Mouse (Mus musculus) lung, embryonic 15.5 days (tissue): ENCODE data around the gene Pan2. TPM values are rescaled to one million over a fixed set of nuclear protein-coding genes. Genes with fewer than 3 reads are reported as not detected.
"Not testable (repeated sequence)": the region's sequence is repeated elsewhere in the genome, so short reads cannot be mapped to it uniquely, and the experiment has no call there.

ENCODE experiments used
- ATAC-seq: fragments of 200-750 bp; cut with Nextera tagmentation; 2 replicates; pipeline ENCODE4 v1.8.0; 2017; ENCODE audit warnings: moderate number of reproducible peaks, borderline replicate concordance; ENCODE audit not compliant: low FRiP score, low TSS enrichment; ENCODE audit errors: extremely low read depth
- H3K27ac ChIP-seq: fragments of 300-500 bp; sonication (generic); 2 replicates; pipeline ENCODE4 v1.5.1; 2015; ENCODE audit warnings: moderate library complexity, mild to moderate bottlenecking, inconsistent platforms
- H3K27me3 ChIP-seq: fragments of 300-500 bp; sonication (generic); 2 replicates; pipeline ENCODE4 v1.6.1; 2015; ENCODE audit warnings: inconsistent platforms
- H3K36me3 ChIP-seq: fragments of 300-500 bp; sonication (generic); 2 replicates; pipeline ENCODE4 v1.6.1; 2015; ENCODE audit warnings: inconsistent platforms
- H3K4me1 ChIP-seq: fragments of 300-500 bp; sonication (generic); 2 replicates; pipeline ENCODE4 v1.6.1; 2015; ENCODE audit warnings: inconsistent platforms
- H3K4me2 ChIP-seq: fragments of 300-500 bp; sonication (generic); 2 replicates; pipeline ENCODE4 v1.6.1; 2015; ENCODE audit warnings: inconsistent platforms, mild to moderate bottlenecking, moderate library complexity
- H3K4me3 ChIP-seq: fragments of 300-500 bp; sonication (generic); 2 replicates; pipeline ENCODE4 v1.5.1; 2015; ENCODE audit warnings: mild to moderate bottlenecking, inconsistent platforms
- H3K9ac ChIP-seq: fragments of 300-500 bp; sonication (generic); 2 replicates; pipeline ENCODE4 v1.6.1; 2015; ENCODE audit warnings: inconsistent platforms
- H3K9me3 ChIP-seq: fragments of 300-500 bp; sonication (generic); 2 replicates; pipeline ENCODE4 v1.6.1; 2016; ENCODE audit warnings: inconsistent platforms
- WGBS: fragments of 180-500 bp; shearing (Covaris S2); methylation state at CpG from one replicate; pipeline ENCODE4 v1.1.7; 2015; 5-methylcytosine and 5-hydroxymethylcytosine counted together
- polyA plus RNA-seq: library from polyadenylated mRNA; unstranded; fragments of >200 nt; fragmentation: Nextera tagmentation; extraction: Ambion mirVana; gene quantifications from 2 replicates; pipeline ENCODE4 v1.2.1, GENCODE M21; 2015

Pan2 gene
- polyA plus RNA-seq: 34.1 and 34.5 TPM in 2 replicates

DNA sequence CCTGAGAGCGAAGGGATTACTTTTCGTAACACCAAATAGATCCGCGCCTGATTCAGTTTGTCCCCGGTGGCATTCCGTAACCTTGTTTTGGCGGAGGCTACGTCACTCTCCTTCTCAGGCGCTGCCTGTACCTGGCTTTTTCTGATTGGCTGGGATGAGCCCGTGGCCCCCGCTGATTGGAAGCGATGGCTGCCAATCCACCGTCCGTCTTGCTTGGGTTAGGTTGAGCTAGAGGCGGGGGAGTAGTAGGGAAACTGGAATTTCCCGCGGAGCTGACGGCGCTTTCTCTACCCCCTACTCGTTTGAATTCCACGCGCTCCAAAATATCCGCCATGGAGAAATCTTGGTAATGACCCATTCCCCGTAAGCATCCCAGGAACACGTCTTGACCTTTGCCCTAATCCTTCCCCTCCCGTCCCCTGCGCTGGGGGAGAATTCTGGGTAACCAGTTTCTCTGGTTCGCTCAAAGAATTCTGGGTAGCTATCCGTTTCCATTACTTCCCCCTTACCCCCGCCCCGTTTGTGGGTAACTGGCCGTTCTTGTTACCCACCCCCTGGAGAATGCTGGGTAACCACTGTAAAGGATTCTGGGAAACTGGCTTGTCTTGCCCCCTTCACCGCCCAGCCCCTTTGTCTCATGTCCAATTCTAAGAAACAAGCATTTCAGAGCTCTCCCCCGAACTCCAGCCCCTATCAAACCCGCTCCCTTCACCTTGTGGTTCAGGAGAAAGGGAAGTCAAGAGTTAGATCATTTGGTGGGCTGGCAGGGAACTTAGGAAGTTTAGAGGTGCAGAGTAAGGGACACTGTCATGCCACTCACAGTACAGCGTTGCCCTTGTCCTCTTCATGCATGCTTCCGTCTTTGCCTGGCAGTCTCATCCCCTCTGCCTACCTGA is at the start of gene Pan2:
Gene Pan2, plus strand, starts transcription at position 210 of the 896 bp plus-strand sequence.
- WGBS: 1% methylated on average over 37 of the region's 37 CpGs
- Histone ChIP-seq H3K27ac (peak within 1 kb of the TSS; percentile 94), H3K36me3 (peaks cover 13% of the 10 kb centered on the region; the same call in 1 of the 2 replicates), H3K27me3 (no peaks in the 10 kb centered on the region), H3K9ac (peak within 1 kb of the TSS; percentile 79), H3K9me3 (no peaks in the 10 kb centered on the region), H3K4me1 (peaks cover 17% of the 10 kb centered on the region), H3K4me3 (peak within 1 kb of the TSS; percentile 54), H3K4me2 (peak within 1 kb of the TSS; percentile 78)
- peak; percentile 99 for ATAC-seq

DNA sequence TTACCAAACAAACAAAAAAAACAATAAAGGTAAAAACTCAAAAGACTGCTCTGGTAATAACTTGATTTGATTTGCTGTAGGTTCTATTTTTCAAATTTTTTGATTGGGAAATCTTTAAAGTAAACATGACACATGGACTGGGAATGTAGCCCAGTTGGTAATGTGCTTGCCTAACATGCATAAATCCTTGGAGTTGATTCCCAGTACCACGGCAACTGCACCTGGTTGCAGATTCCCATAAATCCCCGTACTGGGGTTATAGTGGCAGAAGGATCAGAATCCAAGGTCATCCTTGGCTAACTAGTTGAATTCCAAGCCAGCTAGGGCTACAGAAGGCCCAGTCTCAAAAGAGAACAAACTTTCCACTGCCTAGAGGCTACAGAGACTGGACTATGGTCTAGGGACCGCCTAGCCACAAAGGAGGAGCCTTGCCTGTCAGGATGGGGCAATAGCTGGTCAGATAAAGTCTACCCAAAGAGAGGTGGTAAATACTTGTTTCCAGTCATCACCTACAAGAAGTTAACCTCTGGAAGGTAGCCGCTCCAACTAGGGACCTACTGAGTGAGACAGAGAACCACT is 49.4 kb upstream of the Pan2 start, which contains the start of gene Apon:
Gene Apon, plus strand, starts transcription at position 420 of the 579 bp plus-strand sequence.
- no peak within 1 kb of the TSS for H3K9ac ChIP-seq
- no peak within 1 kb of the TSS for H3K4me2 ChIP-seq
- H3K27me3 ChIP-seq: no peaks in the 10 kb centered on the region
- no peaks in the 10 kb centered on the region for H3K9me3 ChIP-seq
- 70% methylated on average over 4 of the region's 4 CpGs for WGBS
- no peak within 1 kb of the TSS for H3K4me3 ChIP-seq
- no peak for ATAC-seq
- no peak within 1 kb of the TSS for H3K27ac ChIP-seq
- H3K4me1 ChIP-seq: no peaks in the 10 kb centered on the region
- H3K36me3 ChIP-seq: peaks cover 44% of the 10 kb centered on the region

DNA sequence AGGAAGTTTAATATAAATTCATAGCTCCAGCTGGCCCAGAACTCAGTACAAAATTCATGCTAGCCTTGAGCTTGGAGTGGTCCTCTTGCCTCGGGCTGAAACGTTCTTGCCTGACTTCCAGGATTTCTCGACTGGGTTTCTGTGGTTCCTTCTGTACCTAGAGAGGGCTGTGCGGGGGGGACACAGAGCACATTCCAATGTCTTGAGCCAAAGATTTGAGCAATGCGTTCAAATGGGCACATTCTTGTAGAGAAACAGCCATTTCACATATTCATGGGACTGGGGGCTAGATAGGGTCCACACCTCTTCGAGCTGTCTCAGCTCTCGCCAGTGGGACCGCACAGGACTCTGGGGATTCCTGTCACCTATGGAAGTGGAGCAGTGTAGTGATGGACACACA is 47.2 kb upstream of the Pan2 start:
- ATAC-seq: no peak
- Histone ChIP-seq H3K36me3 (peaks cover 23% of the 10 kb centered on the region), H3K27me3 (no peaks in the 10 kb centered on the region), H3K9ac (no peak overlapping the region), H3K9me3 (no peaks in the 10 kb centered on the region), H3K4me1 (no peaks in the 10 kb centered on the region), H3K4me3 (no peak overlapping the region), H3K4me2 (no peak overlapping the region), H3K27ac (no peak overlapping the region)
- WGBS: 75% methylated on average over 8 of the region's 8 CpGs

DNA sequence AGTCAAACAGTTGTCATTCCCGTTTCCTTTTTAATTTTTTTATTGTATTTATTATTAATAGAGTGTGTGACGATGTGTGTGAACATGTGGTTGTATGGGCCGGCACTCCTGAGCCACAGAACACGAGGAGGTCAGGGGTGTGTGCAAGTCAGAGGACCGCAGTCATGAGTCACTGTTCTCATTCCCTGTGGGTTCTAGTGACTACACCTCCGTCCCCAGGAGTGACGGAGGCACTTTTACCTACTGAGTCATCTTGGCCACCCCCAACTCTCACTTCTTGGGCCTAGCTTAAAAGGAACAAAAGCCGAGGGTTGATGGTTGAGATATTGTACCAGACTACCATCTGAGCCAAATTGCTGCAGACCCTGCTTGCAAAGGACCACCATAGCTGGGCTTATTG is 46.8 kb upstream of the Pan2 start:
- Histone ChIP-seq H3K4me3 (no peak overlapping the region), H3K4me1 (no peaks in the 10 kb centered on the region), H3K36me3 (peaks cover 19% of the 10 kb centered on the region), H3K27ac (no peak overlapping the region), H3K9ac (no peak overlapping the region), H3K4me2 (no peak overlapping the region), H3K9me3 (no peaks in the 10 kb centered on the region), H3K27me3 (no peaks in the 10 kb centered on the region)
- ATAC-seq: no peak
- WGBS: 69% methylated on average over 8 of the region's 8 CpGs

DNA sequence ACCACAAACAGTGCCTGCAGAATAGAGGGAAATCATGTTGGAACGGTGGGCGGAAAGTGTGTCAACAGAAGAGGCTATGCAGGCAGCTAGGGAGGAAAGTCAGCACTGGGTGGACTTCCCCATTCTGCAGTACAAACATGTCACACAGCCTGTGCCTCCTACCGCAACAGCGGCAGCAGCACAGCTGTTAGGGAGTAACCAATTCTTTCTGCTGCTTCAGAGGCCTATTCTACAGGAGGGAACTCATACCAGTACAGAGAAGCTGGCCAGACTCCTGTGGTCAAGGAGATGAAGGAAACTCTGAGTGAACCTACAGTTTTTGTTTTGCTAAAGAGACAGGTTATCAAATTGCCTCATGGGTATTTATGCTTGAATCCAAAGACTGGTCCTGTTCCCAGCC is 44.2 kb upstream of the Pan2 start:
- H3K27me3 ChIP-seq: no peaks in the 10 kb centered on the region
- H3K9ac ChIP-seq: no peak overlapping the region
- H3K4me2 ChIP-seq: no peak overlapping the region
- H3K9me3 ChIP-seq: no peaks in the 10 kb centered on the region
- H3K4me3 ChIP-seq: no peak overlapping the region
- ATAC-seq: no peak
- no peak overlapping the region for H3K27ac ChIP-seq
- H3K4me1 ChIP-seq: no peaks in the 10 kb centered on the region
- WGBS: 78% methylated on average over 4 of the region's 4 CpGs
- no peaks in the 10 kb centered on the region for H3K36me3 ChIP-seq

DNA sequence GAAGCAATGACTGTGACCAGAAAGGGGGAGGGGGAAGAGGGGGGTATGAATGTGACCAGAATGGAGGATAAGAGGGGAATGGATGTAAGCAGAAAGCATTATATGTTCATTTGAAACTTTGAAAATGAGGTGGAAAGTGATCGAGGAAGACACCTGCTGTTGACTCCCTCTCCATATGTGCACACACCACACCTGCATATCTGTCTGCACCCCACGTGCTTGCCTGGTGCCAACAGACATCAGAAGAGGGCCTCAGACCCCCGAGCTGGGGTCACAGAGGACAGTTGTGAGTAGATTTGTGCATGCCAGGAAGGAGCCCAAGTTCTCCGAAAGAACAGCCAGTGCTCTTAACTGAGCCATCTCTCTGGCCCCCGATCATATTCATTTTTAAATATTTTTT is 43.2 kb upstream of the Pan2 start:
- Histone ChIP-seq H3K9me3 (no peaks in the 10 kb centered on the region), H3K27ac (no peak overlapping the region), H3K9ac (no peak overlapping the region), H3K4me2 (no peak overlapping the region), H3K27me3 (no peaks in the 10 kb centered on the region), H3K4me3 (no peak overlapping the region), H3K4me1 (no peaks in the 10 kb centered on the region), H3K36me3 (no peaks in the 10 kb centered on the region)
- ATAC-seq: no peak
- WGBS: 77% methylated on average over 5 of the region's 5 CpGs

DNA sequence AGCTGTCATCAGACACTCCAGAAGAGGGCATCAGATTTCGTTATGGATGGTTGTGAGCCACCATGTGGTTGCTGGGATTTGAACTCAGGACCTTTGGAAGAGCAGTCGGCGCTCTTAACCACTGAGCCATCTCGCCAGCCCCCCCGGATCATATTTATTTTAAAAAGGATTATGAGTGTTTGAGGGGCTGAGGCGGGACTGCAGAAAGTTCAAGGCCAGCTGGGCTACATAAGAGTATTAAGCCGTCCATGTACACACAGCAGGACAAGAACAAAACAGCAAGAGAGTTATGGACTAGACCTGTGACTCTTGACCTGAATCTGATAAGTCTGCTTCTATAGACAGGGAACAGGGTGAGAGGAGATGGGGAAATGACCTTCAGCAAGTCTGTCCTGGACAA is 42.8 kb upstream of the Pan2 start:
- H3K4me3 ChIP-seq, H3K27me3 ChIP-seq, ATAC-seq, H3K36me3 ChIP-seq, H3K27ac ChIP-seq, H3K9ac ChIP-seq, H3K4me2 ChIP-seq, H3K9me3 ChIP-seq, H3K4me1 ChIP-seq: not testable (repeated sequence)
- 74% methylated on average over 7 of the region's 7 CpGs for WGBS

DNA sequence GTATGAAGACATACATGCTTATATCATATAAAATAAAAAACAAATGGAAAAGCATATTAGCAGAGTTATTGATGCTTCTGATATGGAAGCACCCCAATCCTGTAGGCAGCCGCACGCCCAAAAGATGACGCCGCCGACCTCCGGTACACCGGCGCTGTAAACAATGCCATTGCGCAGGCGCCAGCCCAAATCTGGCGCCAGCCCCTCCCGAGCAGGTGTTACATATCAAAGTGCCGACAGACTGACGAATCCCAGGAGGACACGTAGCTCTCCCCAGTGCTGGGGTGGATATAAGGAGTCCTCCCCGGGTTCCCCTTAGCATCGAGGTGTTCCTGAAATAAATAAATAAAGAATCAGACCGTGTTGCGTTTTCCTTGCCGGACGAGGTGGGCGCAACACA is 40.8 kb upstream of the Pan2 start:
- Histone ChIP-seq H3K27ac (no peak overlapping the region), H3K4me2 (no peak overlapping the region), H3K4me3 (no peak overlapping the region), H3K27me3 (no peaks in the 10 kb centered on the region), H3K9me3 (no peaks in the 10 kb centered on the region), H3K36me3 (no peaks in the 10 kb centered on the region), H3K9ac (no peak overlapping the region), H3K4me1 (no peaks in the 10 kb centered on the region)
- no peak for ATAC-seq
- 72% methylated on average over 22 of the region's 22 CpGs for WGBS

DNA sequence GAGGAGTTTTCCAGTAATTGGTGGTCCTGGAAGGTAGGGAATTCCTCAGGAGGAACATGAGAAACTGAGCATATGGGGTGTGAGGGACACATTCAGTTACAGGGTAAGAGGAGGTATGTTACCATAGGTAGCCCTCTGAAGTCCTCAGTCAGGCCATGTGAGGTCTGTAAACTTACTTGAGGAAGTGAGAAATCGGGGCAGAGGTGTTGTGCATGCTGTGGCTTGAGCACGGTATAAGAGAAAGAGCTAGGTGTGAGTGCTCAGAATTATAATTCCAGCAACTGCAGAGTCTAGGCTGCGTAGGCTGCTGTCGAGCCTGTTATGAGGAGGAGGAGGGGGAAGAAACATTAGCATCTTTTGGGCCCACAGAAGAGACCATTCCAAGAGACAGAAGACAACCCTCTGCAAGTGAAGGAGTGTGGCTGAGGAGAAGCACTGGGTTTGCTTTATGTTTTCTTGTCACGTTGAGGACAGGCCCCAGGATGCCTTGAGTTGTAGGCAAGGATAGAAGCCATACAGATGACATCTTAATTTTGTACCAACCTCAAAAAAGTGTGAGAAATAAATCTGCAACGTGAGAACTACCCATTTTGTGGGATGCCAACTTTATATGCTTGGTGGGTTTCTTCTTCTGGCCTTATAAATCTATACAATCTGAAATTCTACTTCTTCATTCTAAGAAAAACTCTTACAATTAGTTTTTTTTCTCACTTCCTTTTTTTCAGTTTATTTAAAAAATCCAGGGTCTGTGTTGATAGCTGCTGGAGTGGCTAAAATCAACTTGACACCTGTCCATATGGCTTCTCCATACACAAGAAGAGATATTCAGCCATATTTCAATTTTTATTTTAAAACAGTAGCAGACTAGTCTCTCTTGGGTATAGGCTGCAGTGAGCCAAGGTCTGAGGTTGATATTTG is 39.5 kb upstream of the Pan2 start:
- Histone ChIP-seq H3K27me3 (no peaks in the 10 kb centered on the region), H3K27ac (no peak overlapping the region), H3K4me1 (no peaks in the 10 kb centered on the region), H3K4me2 (no peak overlapping the region), H3K9me3 (no peaks in the 10 kb centered on the region), H3K36me3 (no peaks in the 10 kb centered on the region), H3K4me3 (no peak overlapping the region), H3K9ac (no peak overlapping the region)
- 73% methylated on average over 6 of the region's 6 CpGs for WGBS
- no peak for ATAC-seq

DNA sequence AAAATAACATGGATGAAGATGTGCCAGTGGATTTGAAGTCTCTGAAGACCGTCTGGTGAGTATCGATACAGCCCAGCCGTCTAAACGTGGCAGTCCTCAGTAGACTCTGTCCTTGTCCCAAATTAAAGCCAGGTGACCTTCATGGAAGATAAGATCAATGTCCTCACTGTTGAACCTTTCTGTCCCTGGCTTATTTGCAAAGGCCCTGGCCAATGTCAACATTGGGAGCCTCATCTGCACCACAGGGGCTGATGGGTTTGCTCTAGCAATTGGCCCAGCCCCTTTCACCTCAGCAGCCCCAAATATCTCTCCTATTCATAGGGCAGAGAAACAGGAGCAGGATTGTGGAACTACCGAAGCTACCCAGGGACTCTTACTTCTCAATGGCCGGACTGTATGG is 34.8 kb upstream of the Pan2 start, which contains the start of gene Apof:
Gene Apof, plus strand, starts transcription at position 301 of the 400 bp plus-strand sequence.
- Histone ChIP-seq H3K4me2 (no peak within 1 kb of the TSS), H3K9ac (no peak within 1 kb of the TSS), H3K9me3 (no peaks in the 10 kb centered on the region), H3K27me3 (no peaks in the 10 kb centered on the region), H3K4me3 (0 out of 2 replicates have a peak within 1 kb of the TSS, but pooled peaks have one; percentile 72), H3K36me3 (no peaks in the 10 kb centered on the region), H3K4me1 (peaks cover 14% of the 10 kb centered on the region; the same call in 1 of the 2 replicates), H3K27ac (no peak within 1 kb of the TSS)
- 61% methylated on average over 6 of the region's 6 CpGs for WGBS
- no peak for ATAC-seq

DNA sequence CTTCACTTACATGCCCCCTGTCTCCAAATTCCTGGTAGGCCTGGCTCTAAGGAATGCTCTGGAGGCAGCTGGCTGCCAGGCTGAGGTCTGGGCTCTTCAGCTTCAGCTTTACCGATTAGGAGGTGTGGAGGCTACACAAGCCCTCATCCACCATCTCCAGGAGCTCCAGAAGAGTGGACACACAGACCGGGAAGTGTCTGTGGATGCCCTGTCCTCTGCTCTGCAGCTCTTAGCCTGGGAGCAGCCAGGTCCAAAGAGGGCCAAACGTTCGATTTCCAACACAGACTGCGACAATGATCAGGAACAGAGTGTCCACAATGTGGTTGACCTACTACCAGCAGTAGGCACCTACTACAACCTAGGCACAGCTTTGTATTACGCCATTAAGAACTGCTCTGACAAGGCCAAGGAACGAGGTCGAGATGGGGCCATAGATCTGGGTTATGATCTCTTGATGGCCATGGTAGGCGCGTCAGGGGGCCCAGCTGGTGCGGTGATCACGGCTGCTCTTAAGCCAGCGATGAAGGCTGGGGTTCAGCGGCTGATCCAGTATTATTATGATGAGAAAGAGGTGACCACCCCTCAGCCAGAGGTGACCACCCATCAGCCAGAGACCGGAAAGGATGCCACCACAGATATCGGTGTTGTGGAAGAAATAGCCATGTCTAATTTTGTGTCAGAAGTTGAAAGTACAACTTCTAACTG is 33.8 kb upstream of the Pan2 start:
- H3K27ac ChIP-seq: no peak overlapping the region
- H3K4me1 ChIP-seq: peaks cover 14% of the 10 kb centered on the region; the same call in 1 of the 2 replicates
- H3K36me3 ChIP-seq: no peaks in the 10 kb centered on the region
- 88% methylated on average over 16 of the region's 16 CpGs for WGBS
- H3K9ac ChIP-seq: no peak overlapping the region
- no peaks in the 10 kb centered on the region for H3K27me3 ChIP-seq
- peak overlapping the region; percentile 72 for H3K4me3 ChIP-seq
- H3K4me2 ChIP-seq: peak overlapping the region; percentile 65; the same call in 1 of the 2 replicates
- no peak for ATAC-seq
- H3K9me3 ChIP-seq: no peaks in the 10 kb centered on the region
